Mouse (Mus musculus) erythroblast, embryonic 14.5 days (primary cell): Measurements from ENCODE around the gene Tex36.

Experiments used
- GATA1 ChIP-seq: IDR thresholded peaks from 2 replicates; pipeline ENCODE4 v1.6.1; 2012; ENCODE audit warnings: low read length, inconsistent platforms, mixed read lengths
- TAL1 ChIP-seq: IDR thresholded peaks from 3 replicates; pipeline ENCODE4 v1.6.1; 2012; ENCODE audit warnings: low read length, inconsistent platforms, mixed read lengths

DNA sequence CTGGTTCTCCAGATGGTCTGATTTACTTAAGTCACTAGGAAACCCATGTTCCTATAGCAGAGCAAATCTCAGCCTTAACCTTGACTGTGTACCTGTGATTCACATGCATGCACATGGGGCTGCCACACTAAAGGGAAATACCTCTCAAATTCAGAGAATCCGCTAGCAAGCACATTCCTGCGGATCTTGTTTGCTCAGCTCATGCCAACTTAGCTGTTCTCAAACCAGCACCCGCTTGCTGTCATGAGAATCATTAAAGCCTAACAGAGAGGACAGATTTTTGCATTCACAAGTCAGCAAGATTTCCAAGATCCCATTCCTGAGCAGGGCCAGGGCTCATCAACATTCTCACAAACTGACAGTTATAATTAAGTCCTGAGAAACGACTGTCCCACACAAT, 64.6 kb downstream of the Tex36 start:
- TF ChIP-seq TAL1 (no peak), GATA1 (no peak)
